Mouse (Mus musculus) CH12.LX (cell line): ENCODE measurements at regions not wholly inside any gene's neighbourhood (a gene's known extent, or its start where the extent isn't known, plus 50 kb on each side); places are given as distances from the start of the nearest gene placed in this dataset.

Experiments
- DNase-seq: peaks from one replicate; pipeline ENCODE4 v3.0.0-alpha.2; 2013; ENCODE audit errors: extremely low read depth
- H3K27ac ChIP-seq: 2 replicates; pipeline ENCODE4 v1.5.1; 2012; ENCODE audit warnings: low read depth, mild to moderate bottlenecking, control low read depth, moderate library complexity; ENCODE audit not compliant: insufficient read depth
- H3K27me3 ChIP-seq: replicated peaks from 2 replicates; pipeline ENCODE3; 2012; ENCODE audit warnings: inconsistent platforms
- H3K36me3 ChIP-seq, 2 experiments: replicated peaks in 1 of 2; 2 replicates each; pipeline versions ENCODE3 to v1.6.1; 2012; ENCODE audit warnings: inconsistent platforms in 1 of 2, low read length in 1 of 2, mild to moderate bottlenecking in 1 of 2, mixed read lengths in 1 of 2, moderate library complexity in 1 of 2; ENCODE audit not compliant: control insufficient read depth in 1 of 2, insufficient read depth in 1 of 2
- H3K4me1 ChIP-seq, 2 experiments: 2 replicates each; pipeline ENCODE4 v1.6.1; 2012; ENCODE audit warnings: inconsistent platforms in 1 of 2, moderate library complexity in 1 of 2; ENCODE audit not compliant: insufficient read depth in 2 of 2, control insufficient read depth in 1 of 2
- H3K4me2 ChIP-seq: 2 replicates; pipeline ENCODE4 v1.6.1; 2012; ENCODE audit warnings: low read depth, mild to moderate bottlenecking, control low read depth; ENCODE audit not compliant: poor library complexity, insufficient read depth, severe bottlenecking
- H3K4me3 ChIP-seq, 3 experiments: fragments of 150-350 bp in 1 of 3; sonication (generic) in 1 of 3; replicated peaks in 1 of 3; 2 replicates each; pipeline versions ENCODE3 to v1.5.1; 2011 to 2012; ENCODE audit warnings: low read depth in 2 of 3, low read length in 2 of 3, mild to moderate bottlenecking in 2 of 3, moderate library complexity in 2 of 3, control low read depth in 1 of 3, improper control_type of control experiment in 1 of 3, inconsistent platforms in 1 of 3, mixed read lengths in 1 of 3; ENCODE audit not compliant: poor library complexity in 1 of 3
- H3K79me2 ChIP-seq: replicated peaks from 2 replicates; pipeline ENCODE4 v1.6.1; 2012; ENCODE audit warnings: mild to moderate bottlenecking, moderate library complexity; ENCODE audit not compliant: control insufficient read depth, poor library complexity, insufficient read depth, severe bottlenecking; ENCODE audit errors: extremely low read depth
- H3K9ac ChIP-seq: 2 replicates; pipeline ENCODE4 v1.6.1; 2012; ENCODE audit warnings: low read depth, mild to moderate bottlenecking, control low read depth, moderate library complexity; ENCODE audit not compliant: insufficient read depth
- H3K9me3 ChIP-seq: replicated peaks from 2 replicates; pipeline ENCODE3; 2012; ENCODE audit warnings: low read length, inconsistent platforms, mixed read lengths
- CHD1 ChIP-seq: IDR thresholded peaks from 2 replicates; pipeline ENCODE4 v1.6.1; 2012; ENCODE audit warnings: low read depth, low read length, improper control_type of control experiment, inconsistent platforms
- CHD2 ChIP-seq: IDR thresholded peaks from 2 replicates; pipeline ENCODE4 v1.6.1; 2011; ENCODE audit warnings: low read length, improper control_type of control experiment
- E2F4 ChIP-seq: IDR thresholded peaks from 2 replicates; pipeline ENCODE4 v1.6.1; 2011; ENCODE audit warnings: low read depth, low read length, improper control_type of control experiment; ENCODE audit not compliant: insufficient replicate concordance
- ETS1 ChIP-seq: conservative IDR thresholded peaks from 2 replicates; pipeline ENCODE4 v1.6.1; 2012; ENCODE audit warnings: low read depth, mild to moderate bottlenecking, inconsistent platforms, low read length, improper control_type of control experiment, moderate library complexity
- IRF4 ChIP-seq: IDR thresholded peaks from 2 replicates; pipeline ENCODE4 v1.6.1; 2014; ENCODE audit warnings: low read depth, mild to moderate bottlenecking, inconsistent platforms, low read length, improper control_type of control experiment
- JUN ChIP-seq: IDR thresholded peaks from 2 replicates; pipeline ENCODE4 v1.6.1; 2011; ENCODE audit warnings: low read depth, mild to moderate bottlenecking, low read length, improper control_type of control experiment, moderate library complexity; ENCODE audit not compliant: insufficient read depth
- JUND ChIP-seq: conservative IDR thresholded peaks from 2 replicates; pipeline ENCODE4 v1.6.1; 2011; ENCODE audit warnings: low read depth, low read length, improper control_type of control experiment
- MAFK ChIP-seq: IDR thresholded peaks from 2 replicates; pipeline ENCODE4 v1.6.1; 2011; ENCODE audit warnings: low read length, improper control_type of control experiment; ENCODE audit not compliant: insufficient replicate concordance
- MAX ChIP-seq: IDR thresholded peaks from 2 replicates; pipeline ENCODE4 v1.6.1; 2011; ENCODE audit warnings: low read length, improper control_type of control experiment
- MAZ ChIP-seq: IDR thresholded peaks from 2 replicates; pipeline ENCODE4 v1.6.1; 2012; ENCODE audit warnings: low read depth, mild to moderate bottlenecking, inconsistent platforms, low read length, improper control_type of control experiment, moderate library complexity
- MEF2A ChIP-seq: IDR thresholded peaks from 2 replicates; pipeline ENCODE4 v1.6.1; 2014; ENCODE audit warnings: low read depth, mild to moderate bottlenecking, inconsistent platforms, low read length, improper control_type of control experiment, borderline replicate concordance
- MXI1 ChIP-seq: IDR thresholded peaks from 2 replicates; pipeline ENCODE4 v1.6.1; 2011; ENCODE audit warnings: mild to moderate bottlenecking, low read depth, low read length, improper control_type of control experiment
- NRF1 ChIP-seq: IDR thresholded peaks from 2 replicates; pipeline ENCODE4 v1.6.1; 2014; ENCODE audit warnings: low read depth, mild to moderate bottlenecking, inconsistent platforms, low read length, improper control_type of control experiment, moderate library complexity
- PAX5 ChIP-seq: IDR thresholded peaks from 2 replicates; pipeline ENCODE4 v1.6.1; 2012; ENCODE audit warnings: low read length, inconsistent platforms, mixed read lengths
- RAD21 ChIP-seq: IDR thresholded peaks from 2 replicates; pipeline ENCODE4 v1.6.1; 2011; ENCODE audit warnings: low read depth, mild to moderate bottlenecking, low read length, improper control_type of control experiment, moderate library complexity
- SIN3A ChIP-seq: IDR thresholded peaks from 2 replicates; pipeline ENCODE4 v1.6.1; 2012; ENCODE audit warnings: low read length, improper control_type of control experiment, inconsistent platforms
- TBP ChIP-seq: conservative IDR thresholded peaks from 2 replicates; pipeline ENCODE4 v1.6.1; 2011; ENCODE audit warnings: low read depth, low read length, improper control_type of control experiment
- TCF12 ChIP-seq: IDR thresholded peaks from 2 replicates; pipeline ENCODE4 v1.6.1; 2014; ENCODE audit warnings: low read depth, mild to moderate bottlenecking, inconsistent platforms, low read length, improper control_type of control experiment
- USF1 ChIP-seq: IDR thresholded peaks from 2 replicates; pipeline ENCODE4 v1.6.1; 2014; ENCODE audit warnings: low read depth, mild to moderate bottlenecking, inconsistent platforms, low read length, improper control_type of control experiment
- USF2 ChIP-seq: conservative IDR thresholded peaks from 2 replicates; pipeline ENCODE4 v1.6.1; 2011; ENCODE audit warnings: low read depth, low read length, improper control_type of control experiment
- ZKSCAN1 ChIP-seq: IDR thresholded peaks from 2 replicates; pipeline ENCODE4 v1.6.1; 2012; ENCODE audit warnings: low read depth, inconsistent platforms, low read length, improper control_type of control experiment, borderline replicate concordance
- dilution Hi-C: fragments of 300-500 bp; cut with MboI; formaldehyde crosslinking; loops from 2 replicates; pipeline ENCODE4 v1.14.3; 2020; ENCODE audit warnings: low sequenced_read_pairs; ENCODE audit not compliant: extremely low pct_unique_long_range_greater_than_20kb, extremely low pct_ligation_motif_present
- in situ Hi-C: fragments of 300-500 bp; cut with MboI; formaldehyde crosslinking; loops from 3 replicates; pipeline ENCODE4 v1.14.3; 2019; ENCODE audit warnings: low sequenced_read_pairs, low pct_ligation_motif_present, low pct_unique_long_range_greater_than_20kb, mixed read lengths

GRCm38 (mm10) chr8:127962862-127963261 is 395.5 kb upstream of the Nrp1 start:
- H3K9me3 ChIP-seq: no peaks in the 10 kb centered on the region
- no peak overlapping the region for H3K4me3 ChIP-seq
- DNase-seq: peak; percentile 38
- H3K79me2 ChIP-seq: no peaks in the 10 kb centered on the region
- in situ Hi-C loops (loop anchor here (10.0 to 25.0 kb wide), 2 partner anchors 399 to 532 kb away; partner anchors contain the start of gene Nrp1), dilution Hi-C loops (no loop called here)
- peaks cover 3 to 26% of the 10 kb centered on the region in 2 experiments; a peak in 3 of 4 replicates for H3K4me1 ChIP-seq
- H3K36me3 ChIP-seq: no peaks in the 10 kb centered on the region
- no peak overlapping the region for H3K4me2 ChIP-seq
- H3K27me3 ChIP-seq: no peaks in the 10 kb centered on the region
- H3K27ac ChIP-seq: no peak overlapping the region
- no peak overlapping the region for H3K9ac ChIP-seq
- TF ChIP-seq SIN3A (no peak), USF1 (no peak), CHD2 (no peak), JUN (no peak), TBP (no peak), ZKSCAN1 (no peak), E2F4 (no peak), MAX (no peak), CHD1 (no peak)

- Histone ChIP-seq H3K27ac (no peak overlapping the region), H3K36me3 (no peaks in the 10 kb centered on the region), H3K9me3 (no peaks in the 10 kb centered on the region), H3K4me1 (peaks cover 3 to 26% of the 10 kb centered on the region in 2 experiments; a peak in 3 of 4 replicates), H3K4me2 (no peak overlapping the region), H3K4me3 (no peak overlapping the region), H3K27me3 (no peaks in the 10 kb centered on the region), H3K79me2 (no peaks in the 10 kb centered on the region), H3K9ac (no peak overlapping the region)
- in situ Hi-C loops: loop anchor here (10.0 to 25.0 kb wide), 2 partner anchors 399 to 531 kb away; partner anchors contain the start of gene Nrp1
- dilution Hi-C loops: no loop called here
- TF ChIP-seq MXI1: no peak
- TF ChIP-seq JUN: no peak
- no peak for TF ChIP-seq RAD21
- no peak for TF ChIP-seq USF2
- no peak for TF ChIP-seq E2F4
- TF ChIP-seq ETS1: no peak
- no peak for TF ChIP-seq CHD2
- no peak for TF ChIP-seq MAX
- no peak for TF ChIP-seq MAFK
- TF ChIP-seq MEF2A: no peak
- TF ChIP-seq PAX5: no peak
- no peak for TF ChIP-seq TCF12
- no peak for TF ChIP-seq SIN3A
- no peak for TF ChIP-seq NRF1
- no peak for TF ChIP-seq USF1
- no peak for TF ChIP-seq IRF4
- no peak for TF ChIP-seq MAZ
- no peak for TF ChIP-seq JUND
- DNase-seq: no peak
Observed at GRCm38 (mm10) chr8:127963625-127964024, 394.8 kb upstream of the Nrp1 start.
